Mouse (Mus musculus): ENCODE data around the gene Fdxacb1.
A peak's percentile ranks its signal among the peaks of the same experiment; 100 is the strongest.

Gene Fdxacb1

GRCm38 (mm10) chr9:50750706-50751105 is 17.3 kb upstream of the Fdxacb1 start:
- DNase-seq, result no peak

- no peak for DNase-seq
Observed at GRCm38 (mm10) chr9:50751323-50751722, 16.7 kb upstream of the Fdxacb1 start, which contains the start of gene Cryab. Gene Cryab (plus strand): TSS chr9:50751325.

GRCm38 (mm10) chr9:50752054-50752602 is 15.9 kb upstream of the Fdxacb1 start, which contains the start of gene Hspb2:
Gene Hspb2 (minus strand): TSS chr9:50752354.
- peak; percentile 35 to 55 for DNase-seq

GRCm38 (mm10) chr9:50752784-50753615 is 15.0 kb upstream of the Fdxacb1 start:
- DNase-seq, result peak; percentile 82 to 91

- DNase-seq, result no peak
Observed at GRCm38 (mm10) chr9:50753947-50754346, 14.1 kb upstream of the Fdxacb1 start.

- DNase-seq, result no peak
Observed at GRCm38 (mm10) chr9:50756711-50757110, 11.3 kb upstream of the Fdxacb1 start.

- DNase-seq, result no peak
Observed at GRCm38 (mm10) chr9:50761520-50762243, 6.4 kb upstream of the Fdxacb1 start.

GRCm38 (mm10) chr9:50763331-50763730 is 4.7 kb upstream of the Fdxacb1 start:
- DNase-seq, result no peak

- DNase-seq, result no peak
Observed at GRCm38 (mm10) chr9:50767531-50768106, 417 bp upstream of the Fdxacb1 start.

- no peak for DNase-seq
Observed at GRCm38 (mm10) chr9:50770011-50770410, 2.0 kb downstream of the Fdxacb1 start.

GRCm38 (mm10) chr9:50774026-50774462 is 6.0 kb downstream of the Fdxacb1 start:
- DNase-seq, result no peak

- peak; percentile 92 for DNase-seq
Observed at GRCm38 (mm10) chr9:50774991-50775612, 7.1 kb downstream of the Fdxacb1 start, which contains the start of the genes Alg9 and 1110032A03Rik. Gene Alg9 (plus strand): TSS chr9:50775019. Gene 1110032A03Rik (minus strand): TSS chr9:50775520.

- no peak for DNase-seq
Observed at GRCm38 (mm10) chr9:50775662-50776126, 7.7 kb downstream of the Fdxacb1 start.

GRCm38 (mm10) chr9:50776162-50776760 is 8.2 kb downstream of the Fdxacb1 start:
- DNase-seq, result no peak

- peak in 1 of 2 experiments; percentile 58 for DNase-seq
Observed at GRCm38 (mm10) chr9:50782155-50782554, 14.1 kb downstream of the Fdxacb1 start.

- no peak for DNase-seq
Observed at GRCm38 (mm10) chr9:50795266-50795665, 27.2 kb downstream of the Fdxacb1 start.

- DNase-seq, result peak in 1 of 2 experiments; percentile 61
Observed at GRCm38 (mm10) chr9:50796776-50797175, 28.7 kb downstream of the Fdxacb1 start.

- no peak for DNase-seq
Observed at GRCm38 (mm10) chr9:50797641-50798040, 29.6 kb downstream of the Fdxacb1 start.

- no peak for DNase-seq
Observed at GRCm38 (mm10) chr9:50798368-50798767, 30.3 kb downstream of the Fdxacb1 start.

GRCm38 (mm10) chr9:50800985-50801384 is 32.9 kb downstream of the Fdxacb1 start:
- DNase-seq, result peak; percentile 58 to 69

GRCm38 (mm10) chr9:50803055-50803671 is 35.1 kb downstream of the Fdxacb1 start:
- DNase-seq, result no peak
